Mouse (Mus musculus): Measurements from ENCODE around the gene Gm266.

Gene Gm266

GRCm38 (mm10) chr12:111503063-111503567 is 17.5 kb upstream of the Gm266 start:
- DNase-seq (ENCODE audit: low spot score in 2 of 2) = no peak

- no peak for DNase-seq (ENCODE audit: low spot score in 2 of 2)
Measured at GRCm38 (mm10) chr12:111500725-111501124, 15.1 kb upstream of the Gm266 start.

GRCm38 (mm10) chr12:111499617-111500016 is 14.0 kb upstream of the Gm266 start:
- DNase-seq (ENCODE audit: low spot score in 2 of 2) = no peak

- DNase-seq (ENCODE audit: low spot score in 2 of 2) = peak in 1 of 2 experiments; percentile 13
Measured at GRCm38 (mm10) chr12:111497076-111497475, 11.5 kb upstream of the Gm266 start.

- DNase-seq (ENCODE audit: low spot score in 2 of 2) = no peak
Measured at GRCm38 (mm10) chr12:111494931-111495330, 9.3 kb upstream of the Gm266 start.

- no peak for DNase-seq (ENCODE audit: low spot score in 2 of 2)
Measured at GRCm38 (mm10) chr12:111489261-111489865, 3.7 kb upstream of the Gm266 start.

- DNase-seq (ENCODE audit: low spot score in 2 of 2) = no peak
Measured at GRCm38 (mm10) chr12:111486455-111486854, 832 bp upstream of the Gm266 start.

- no peak for DNase-seq (ENCODE audit: low spot score in 2 of 2)
Measured at GRCm38 (mm10) chr12:111485046-111485651, 474 bp downstream of the Gm266 start.

- no peak for DNase-seq (ENCODE audit: low spot score in 2 of 2)
Measured at GRCm38 (mm10) chr12:111479917-111480316, 5.7 kb downstream of the Gm266 start.

- DNase-seq (ENCODE audit: low spot score in 2 of 2) = no peak
Measured at GRCm38 (mm10) chr12:111478924-111479323, 6.7 kb downstream of the Gm266 start.

GRCm38 (mm10) chr12:111474893-111475643 is 10.6 kb downstream of the Gm266 start:
- no peak for DNase-seq (ENCODE audit: low spot score in 2 of 2)

- DNase-seq (ENCODE audit: low spot score in 2 of 2) = no peak
Measured at GRCm38 (mm10) chr12:111474384-111474783, 11.2 kb downstream of the Gm266 start.

- no peak for DNase-seq (ENCODE audit: low spot score in 2 of 2)
Measured at GRCm38 (mm10) chr12:111472886-111473285, 12.7 kb downstream of the Gm266 start.

- DNase-seq (ENCODE audit: low spot score in 2 of 2) = no peak
Measured at GRCm38 (mm10) chr12:111471721-111472120, 13.9 kb downstream of the Gm266 start.

GRCm38 (mm10) chr12:111471119-111471518 is 14.5 kb downstream of the Gm266 start:
- DNase-seq (ENCODE audit: low spot score in 2 of 2) = no peak

- DNase-seq (ENCODE audit: low spot score in 2 of 2) = peak; percentile 17 to 46
Measured at GRCm38 (mm10) chr12:111469507-111469906, 16.1 kb downstream of the Gm266 start.

- DNase-seq (ENCODE audit: low spot score in 2 of 2) = no peak
Measured at GRCm38 (mm10) chr12:111468206-111468605, 17.4 kb downstream of the Gm266 start.

- no peak for DNase-seq (ENCODE audit: low spot score in 2 of 2)
Measured at GRCm38 (mm10) chr12:111466369-111466768, 19.3 kb downstream of the Gm266 start.

- no peak for DNase-seq (ENCODE audit: low spot score in 2 of 2)
Measured at GRCm38 (mm10) chr12:111463570-111463969, 22.1 kb downstream of the Gm266 start.

GRCm38 (mm10) chr12:111457742-111458141 is 27.9 kb downstream of the Gm266 start:
- DNase-seq (ENCODE audit: low spot score in 2 of 2) = no peak

- DNase-seq (ENCODE audit: low spot score in 2 of 2) = no peak
Measured at GRCm38 (mm10) chr12:111455860-111456259, 29.8 kb downstream of the Gm266 start.

GRCm38 (mm10) chr12:111455311-111455846 is 30.2 kb downstream of the Gm266 start:
- DNase-seq (ENCODE audit: low spot score in 2 of 2) = no peak

Data from natural killer cell, adult 2 months (primary cell).